Mouse (Mus musculus) forebrain, embryonic 13.5 days (tissue): Measurements from ENCODE around the gene Atp4b. TPM values are rescaled to one million over a fixed set of nuclear protein-coding genes. Genes with fewer than 3 reads are reported as not detected.

Source experiments
- ATAC-seq: fragments of 200-750 bp; cut with Nextera tagmentation; 2 replicates; pipeline ENCODE4 v1.8.0; 2017
- H3K27ac ChIP-seq: fragments of 300-500 bp; sonication (generic); 2 replicates; pipeline ENCODE4 v1.5.1; 2015; ENCODE audit warnings: inconsistent platforms, mild to moderate bottlenecking, moderate library complexity
- H3K27me3 ChIP-seq: fragments of 300-500 bp; sonication (generic); 2 replicates; pipeline ENCODE4 v1.6.1; 2015; ENCODE audit warnings: mild to moderate bottlenecking, inconsistent platforms
- H3K36me3 ChIP-seq: fragments of 300-500 bp; sonication (generic); 2 replicates; pipeline ENCODE4 v1.6.1; 2015; ENCODE audit warnings: mild to moderate bottlenecking, inconsistent platforms; ENCODE audit not compliant: poor library complexity, severe bottlenecking
- H3K4me1 ChIP-seq: fragments of 300-500 bp; sonication (generic); 2 replicates; pipeline ENCODE4 v1.6.1; 2015; ENCODE audit warnings: inconsistent platforms
- H3K4me2 ChIP-seq: fragments of 300-500 bp; sonication (generic); 2 replicates; pipeline ENCODE4 v1.6.1; 2015; ENCODE audit warnings: inconsistent platforms, mild to moderate bottlenecking, moderate library complexity
- H3K4me3 ChIP-seq: fragments of 300-500 bp; sonication (generic); 2 replicates; pipeline ENCODE4 v1.5.1; 2015; ENCODE audit warnings: mild to moderate bottlenecking, inconsistent platforms
- H3K9ac ChIP-seq: fragments of 300-500 bp; sonication (generic); 2 replicates; pipeline ENCODE4 v1.6.1; 2015; ENCODE audit warnings: mild to moderate bottlenecking, inconsistent platforms
- H3K9me3 ChIP-seq: fragments of 300-500 bp; sonication (generic); replicated peaks from 2 replicates; pipeline ENCODE4 v1.6.1; 2016; ENCODE audit warnings: inconsistent platforms
- WGBS: fragments of 180-500 bp; shearing (Covaris S2); methylation state at CpG from one replicate; pipeline ENCODE4 v1.1.7; 2015; 5-methylcytosine and 5-hydroxymethylcytosine counted together
- polyA plus RNA-seq: library from polyadenylated mRNA; unstranded; fragments of >200 nt; fragmentation: Nextera tagmentation; extraction: Ambion mirVana; gene quantifications from 2 replicates; pipeline ENCODE4 v1.2.1, GENCODE M21; 2015

The Atp4b gene
- polyA plus RNA-seq, 1 experiment from 2014 or later = not detected

- 94% methylated on average over 8 of the region's 8 CpGs for WGBS
- peaks cover 94% of the 10 kb centered on the region for H3K36me3 ChIP-seq
- H3K27me3 ChIP-seq = no peaks in the 10 kb centered on the region
- no peak overlapping the region for H3K9ac ChIP-seq
- ATAC-seq = no peak
- no peak overlapping the region for H3K27ac ChIP-seq
- H3K4me2 ChIP-seq = no peak overlapping the region
- no peaks in the 10 kb centered on the region for H3K9me3 ChIP-seq
- H3K4me3 ChIP-seq = no peak overlapping the region
- no peaks in the 10 kb centered on the region for H3K4me1 ChIP-seq
Measured at GRCm38 (mm10) chr8:13373151-13373662, 23.4 kb downstream of the Atp4b start.

- H3K9ac ChIP-seq = no peak overlapping the region
- ATAC-seq = no peak
- WGBS = 96% methylated on average over 6 of the region's 6 CpGs
Measured at GRCm38 (mm10) chr8:13361865-13362264, 34.8 kb downstream of the Atp4b start.

GRCm38 (mm10) chr8:13360213-13360612 is 36.4 kb downstream of the Atp4b start:
- no peak overlapping the region for H3K4me2 ChIP-seq
- H3K9me3 ChIP-seq = 0 out of 2 replicates have a peak, but pooled peaks cover 7% of the 10 kb centered on the region
- H3K27me3 ChIP-seq = no peaks in the 10 kb centered on the region
- no peaks in the 10 kb centered on the region for H3K4me1 ChIP-seq
- ATAC-seq = no peak
- WGBS = 97% methylated on average over 7 of the region's 7 CpGs
- no peak overlapping the region for H3K27ac ChIP-seq
- no peak overlapping the region for H3K9ac ChIP-seq
- H3K36me3 ChIP-seq = peaks cover 96% of the 10 kb centered on the region
- no peak overlapping the region for H3K4me3 ChIP-seq

More at GRCm38 (mm10) chr8:13361865-13362264, 34.8 kb downstream of the Atp4b start:
- Histone ChIP-seq H3K27me3 (no peaks in the 10 kb centered on the region), H3K9me3 (0 out of 2 replicates have a peak, but pooled peaks cover 7% of the 10 kb centered on the region), H3K36me3 (peaks cover 96% of the 10 kb centered on the region), H3K4me3 (no peak overlapping the region), H3K4me1 (no peaks in the 10 kb centered on the region), H3K27ac (no peak overlapping the region), H3K4me2 (no peak overlapping the region)

GRCm38 (mm10) chr8:13356681-13357080 is 39.9 kb downstream of the Atp4b start:
- Histone ChIP-seq H3K9me3 (0 out of 2 replicates have a peak, but pooled peaks cover 5% of the 10 kb centered on the region), H3K9ac (no peak overlapping the region), H3K4me1 (no peaks in the 10 kb centered on the region), H3K36me3 (peaks cover 99% of the 10 kb centered on the region), H3K27me3 (no peaks in the 10 kb centered on the region), H3K27ac (no peak overlapping the region), H3K4me2 (no peak overlapping the region), H3K4me3 (no peak overlapping the region)
- 85% methylated on average over 10 of the region's 10 CpGs for WGBS
- no peak for ATAC-seq

- WGBS = 92% methylated on average over 6 of the region's 6 CpGs
Measured at GRCm38 (mm10) chr8:13356221-13356620, 40.4 kb downstream of the Atp4b start.

GRCm38 (mm10) chr8:13353883-13354282 is 42.7 kb downstream of the Atp4b start:
- Histone ChIP-seq H3K9me3 (no peaks in the 10 kb centered on the region), H3K36me3 (peaks cover 99% of the 10 kb centered on the region), H3K27me3 (no peaks in the 10 kb centered on the region), H3K9ac (no peak overlapping the region), H3K4me3 (no peak overlapping the region), H3K27ac (no peak overlapping the region), H3K4me2 (no peak overlapping the region), H3K4me1 (no peaks in the 10 kb centered on the region)
- ATAC-seq = no peak
- whole genome bisulfite sequencing = 84% methylated on average over 4 of the region's 4 CpGs

More at GRCm38 (mm10) chr8:13356221-13356620, 40.4 kb downstream of the Atp4b start:
- Histone ChIP-seq H3K9me3 (no peaks in the 10 kb centered on the region), H3K4me2 (no peak overlapping the region), H3K27ac (no peak overlapping the region), H3K36me3 (peaks cover 99% of the 10 kb centered on the region), H3K4me3 (no peak overlapping the region), H3K4me1 (no peaks in the 10 kb centered on the region), H3K27me3 (no peaks in the 10 kb centered on the region), H3K9ac (no peak overlapping the region)
- ATAC-seq = no peak

GRCm38 (mm10) chr8:13353155-13353833 is 43.3 kb downstream of the Atp4b start:
- no peaks in the 10 kb centered on the region for H3K9me3 ChIP-seq
- WGBS = 85% methylated on average over 9 of the region's 9 CpGs
- ATAC-seq = no peak
- H3K27ac ChIP-seq = no peak overlapping the region
- H3K27me3 ChIP-seq = no peaks in the 10 kb centered on the region
- peaks cover 99% of the 10 kb centered on the region for H3K36me3 ChIP-seq
- no peak overlapping the region for H3K4me2 ChIP-seq
- no peak overlapping the region for H3K9ac ChIP-seq
- no peaks in the 10 kb centered on the region for H3K4me1 ChIP-seq
- no peak overlapping the region for H3K4me3 ChIP-seq

GRCm38 (mm10) chr8:13352601-13353000 is 44.0 kb downstream of the Atp4b start:
- no peak for ATAC-seq
- Histone ChIP-seq H3K4me3 (no peak overlapping the region), H3K27me3 (no peaks in the 10 kb centered on the region), H3K9ac (no peak overlapping the region), H3K4me1 (no peaks in the 10 kb centered on the region), H3K36me3 (peaks cover 99% of the 10 kb centered on the region), H3K27ac (no peak overlapping the region), H3K4me2 (no peak overlapping the region), H3K9me3 (no peaks in the 10 kb centered on the region)
- WGBS = 91% methylated on average over 8 of the region's 8 CpGs

GRCm38 (mm10) chr8:13351593-13351992 is 45.0 kb downstream of the Atp4b start:
- Histone ChIP-seq H3K9me3 (no peaks in the 10 kb centered on the region), H3K27me3 (no peaks in the 10 kb centered on the region), H3K4me3 (no peak overlapping the region), H3K4me1 (no peaks in the 10 kb centered on the region), H3K27ac (no peak overlapping the region), H3K9ac (no peak overlapping the region), H3K4me2 (no peak overlapping the region), H3K36me3 (peaks cover 99% of the 10 kb centered on the region)
- ATAC-seq = no peak
- WGBS = 90% methylated on average over 5 of the region's 5 CpGs

- H3K4me1 ChIP-seq = no peaks in the 10 kb centered on the region
- peaks cover 99% of the 10 kb centered on the region for H3K36me3 ChIP-seq
- no peak for ATAC-seq
- no peak overlapping the region for H3K27ac ChIP-seq
- H3K27me3 ChIP-seq = no peaks in the 10 kb centered on the region
- WGBS = 89% methylated on average over 7 of the region's 7 CpGs
- no peak overlapping the region for H3K9ac ChIP-seq
- H3K4me2 ChIP-seq = no peak overlapping the region
- H3K4me3 ChIP-seq = no peak overlapping the region
- H3K9me3 ChIP-seq = no peaks in the 10 kb centered on the region
Measured at GRCm38 (mm10) chr8:13350052-13350451, 46.6 kb downstream of the Atp4b start.

- Histone ChIP-seq H3K36me3 (peaks cover 78% of the 10 kb centered on the region), H3K4me1 (peaks cover 20% of the 10 kb centered on the region), H3K4me2 (no peak overlapping the region), H3K4me3 (no peak overlapping the region), H3K9ac (no peak overlapping the region), H3K27me3 (no peaks in the 10 kb centered on the region), H3K27ac (no peak overlapping the region), H3K9me3 (no peaks in the 10 kb centered on the region)
- no peak for ATAC-seq
- WGBS = 94% methylated on average over 4 of the region's 4 CpGs
Measured at GRCm38 (mm10) chr8:13343134-13343533, 53.5 kb downstream of the Atp4b start.

GRCm38 (mm10) chr8:13342340-13342739 is 54.3 kb downstream of the Atp4b start:
- Histone ChIP-seq H3K4me2 (no peak overlapping the region), H3K4me3 (no peak overlapping the region), H3K4me1 (peaks cover 20% of the 10 kb centered on the region), H3K27me3 (no peaks in the 10 kb centered on the region), H3K9me3 (no peaks in the 10 kb centered on the region), H3K36me3 (peaks cover 70% of the 10 kb centered on the region), H3K9ac (no peak overlapping the region), H3K27ac (no peak overlapping the region)
- ATAC-seq = no peak
- 90% methylated on average over 2 of the region's 2 CpGs for whole genome bisulfite sequencing
